8 mouse cellular contexts compared by ENCODE assay signal in the genomic region with DNA sequence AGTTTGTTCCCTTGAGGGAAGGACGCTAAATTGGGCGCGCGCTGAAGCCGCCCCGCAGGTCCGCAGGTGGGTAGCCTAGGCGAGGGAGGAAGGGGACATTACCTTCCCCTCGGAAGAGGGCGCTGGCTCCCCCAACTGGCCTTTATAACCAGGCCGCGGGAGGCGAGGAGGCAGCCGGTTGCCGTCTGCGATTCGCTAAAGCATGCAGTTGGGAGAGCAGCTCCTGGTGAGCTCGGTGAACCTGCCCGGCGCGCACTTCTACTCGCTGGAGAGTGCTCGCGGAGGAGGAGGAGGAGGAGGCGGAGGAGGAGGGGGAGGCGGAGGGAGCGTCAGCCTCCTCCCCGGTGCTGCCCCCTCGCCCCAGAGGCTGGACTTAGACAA. TPM values are rescaled to one million over a fixed set of nuclear protein-coding genes. Genes with fewer than 3 reads are reported as not detected.
DNase-seq lines count a peak whose midpoint lies in the region; ATAC-seq and TF ChIP-seq lines count a peak whose summit lies in the region.

No protein-coding gene starts in this region.

- under 1% methylated on average over 22 of the region's 29 CpGs for WGBS in embryonic facial prominence, embryonic 12.5 days
- 0% methylated on average over 26 of the region's 29 CpGs for WGBS in intestine, postnatal 0 days

- peaks cover 84% of the 10 kb centered on the region for H3K27me3 ChIP-seq in embryonic facial prominence, embryonic 12.5 days
- H3K27me3 ChIP-seq in intestine, postnatal 0 days (replicated peaks; ENCODE audit: control insufficient read depth, insufficient read depth, low read length): peaks cover 86% of the 10 kb centered on the region

- H3K27ac ChIP-seq in embryonic facial prominence, embryonic 12.5 days: no peak overlapping the region
- H3K27ac ChIP-seq in intestine, postnatal 0 days (ENCODE audit: low read depth, low read length): no peak overlapping the region

- peak; percentile 19 to 70 for DNase-seq in adrenal gland, adult (ENCODE audit: inconsistent age in 2 of 2, low spot score in 1 of 2)
- DNase-seq in adrenal gland, adult 8-10 months: no peak
- peak; percentile 52 for DNase-seq in T-cell, adult 2 months (ENCODE audit: low spot score)
- DNase-seq in thymus, postnatal 14 days: peak; percentile 52
- no peak for DNase-seq in right cerebral cortex, postnatal 10 days (ENCODE audit: low spot score in 2 of 2)

- peak; percentile 30 for TF ChIP-seq CTCF in intestine, postnatal 0 days (IDR thresholded peaks at IDR 0.05; ENCODE audit: low read depth)

- H3K4me2 ChIP-seq in embryonic facial prominence, embryonic 12.5 days (replicated peaks): peak overlapping the region; percentile 53
- peak overlapping the region; percentile 74 for H3K4me2 ChIP-seq in intestine, postnatal 0 days (replicated peaks; ENCODE audit: low read depth)

- no peak overlapping the region for H3K9ac ChIP-seq in embryonic facial prominence, embryonic 12.5 days
- no peak overlapping the region for H3K9ac ChIP-seq in intestine, postnatal 0 days (ENCODE audit: low read depth, low read length)

- peak overlapping the region; percentile 38 for H3K4me3 ChIP-seq in embryonic facial prominence, embryonic 12.5 days
- H3K4me3 ChIP-seq in intestine, postnatal 0 days (ENCODE audit: low read depth, low read length): peak overlapping the region; percentile 52

- H3K9me3 ChIP-seq in embryonic facial prominence, embryonic 12.5 days: no peaks in the 10 kb centered on the region
- H3K9me3 ChIP-seq in intestine, postnatal 0 days (ENCODE audit: control insufficient read depth): no peaks in the 10 kb centered on the region

- ATAC-seq in embryonic facial prominence, embryonic 12.5 days (ENCODE audit: insufficient number of reproducible peaks, insufficient read depth, low FRiP score, low TSS enrichment): no peak
- no peak for ATAC-seq in intestine, postnatal 0 days
- peak; percentile 31; the same call in 1 of the 2 replicates for ATAC-seq in megakaryocyte, adult 5-6 weeks (ENCODE audit: poor library complexity, severe bottlenecking)

- peaks cover 11% of the 10 kb centered on the region for H3K4me1 ChIP-seq in embryonic facial prominence, embryonic 12.5 days
- H3K4me1 ChIP-seq in intestine, postnatal 0 days (replicated peaks; ENCODE audit: control insufficient read depth, insufficient read depth, low read length): no peaks in the 10 kb centered on the region; the same call in 1 of the 2 replicates

- H3K36me3 ChIP-seq in embryonic facial prominence, embryonic 12.5 days: no peaks in the 10 kb centered on the region
- no peaks in the 10 kb centered on the region for H3K36me3 ChIP-seq in intestine, postnatal 0 days (ENCODE audit: control insufficient read depth, insufficient read depth)

RNA-seq across cellular contexts. Expression of gene Eomes, which starts 0.4 kb away (rescaled TPM):
- total RNA-seq in adrenal gland, adult 8-10 months (2022): under 1 TPM; 0.11 to 0.49 (median 0.43) TPM
- 0.09 and 0.65 TPM in 2 replicates for polyA plus RNA-seq in embryonic facial prominence, embryonic 12.5 days (2016; fragmentation: Nextera tagmentation; extraction: Ambion mirVana)
- polyA plus RNA-seq in intestine, postnatal 0 days (2015; fragmentation: Nextera tagmentation; extraction: Ambion mirVana): not detected in 2 replicates
- 0.78 and 1.3 TPM in 2 replicates for total RNA-seq in megakaryocyte, adult 5-6 weeks (2015)
- 0.37 and 1.8 TPM in 2 replicates for total RNA-seq in megakaryocyte, adult 5-6 weeks (2017)

RNA-seq across cellular contexts. Expression of gene Golga4, which starts 27.6 kb away (rescaled TPM):
- total RNA-seq in adrenal gland, adult 8-10 months (2022): 100 to 1,000 TPM; 129 to 187 (median 147) TPM
- polyA plus RNA-seq in embryonic facial prominence, embryonic 12.5 days (2016; fragmentation: Nextera tagmentation; extraction: Ambion mirVana): 62.3 and 68.6 TPM in 2 replicates
- 52.5 and 57.4 TPM in 2 replicates for polyA plus RNA-seq in intestine, postnatal 0 days (2015; fragmentation: Nextera tagmentation; extraction: Ambion mirVana)
- total RNA-seq in megakaryocyte, adult 5-6 weeks (2015): 20.7 and 27.3 TPM in 2 replicates
- total RNA-seq in megakaryocyte, adult 5-6 weeks (2017): 46.0 and 57.2 TPM in 2 replicates

Comparison
In these comparisons a context has a peak if more than half of its experiments do, and no peak if none do; other contexts are left out.
1. DNase-seq: peak in adrenal gland, adult (2 of 2), T-cell, adult 2 months (single experiment) and thymus, postnatal 14 days (single experiment); none in adrenal gland, adult 8-10 months (single experiment) and right cerebral cortex, postnatal 10 days (0 of 2).